Mouse (Mus musculus) forebrain, embryonic 15.5 days (tissue): Measurements from ENCODE around the gene Kpna7. TPM values are rescaled to one million over a fixed set of nuclear protein-coding genes. Genes with fewer than 3 reads are reported as not detected.

Experiments
- ATAC-seq: fragments of 200-750 bp; cut with Nextera tagmentation; replicated peaks from 2 replicates; pipeline ENCODE4 v1.8.0; 2017; ENCODE audit warnings: mild to moderate bottlenecking, moderate TSS enrichment, moderate library complexity
- H3K27ac ChIP-seq: fragments of 300-500 bp; sonication (generic); replicated peaks from 2 replicates; pipeline ENCODE4 v1.5.1; 2015; ENCODE audit warnings: mild to moderate bottlenecking, inconsistent platforms
- H3K27me3 ChIP-seq: fragments of 300-500 bp; sonication (generic); 2 replicates; pipeline ENCODE4 v1.6.1; 2015; ENCODE audit warnings: inconsistent platforms
- H3K36me3 ChIP-seq: fragments of 300-500 bp; sonication (generic); 2 replicates; pipeline ENCODE4 v1.6.1; 2015; ENCODE audit warnings: mild to moderate bottlenecking, inconsistent platforms
- H3K4me1 ChIP-seq: fragments of 300-500 bp; sonication (generic); 2 replicates; pipeline ENCODE4 v1.6.1; 2015; ENCODE audit warnings: inconsistent platforms
- H3K4me2 ChIP-seq: fragments of 300-500 bp; sonication (generic); replicated peaks from 2 replicates; pipeline ENCODE4 v1.6.1; 2015; ENCODE audit warnings: mild to moderate bottlenecking, inconsistent platforms
- H3K4me3 ChIP-seq: fragments of 300-500 bp; sonication (generic); 2 replicates; pipeline ENCODE4 v1.5.1; 2015; ENCODE audit warnings: mild to moderate bottlenecking, inconsistent platforms
- H3K9ac ChIP-seq: fragments of 300-500 bp; sonication (generic); replicated peaks from 2 replicates; pipeline ENCODE4 v1.6.1; 2015; ENCODE audit warnings: mild to moderate bottlenecking, inconsistent platforms
- H3K9me3 ChIP-seq: fragments of 300-500 bp; sonication (generic); 2 replicates; pipeline ENCODE4 v1.6.1; 2016; ENCODE audit warnings: inconsistent platforms
- WGBS: fragments of 180-500 bp; shearing (Covaris S2); methylation state at CpG from one replicate; pipeline ENCODE4 v1.1.7; 2015; ENCODE audit warnings: mixed read lengths; 5-methylcytosine and 5-hydroxymethylcytosine counted together
- polyA plus RNA-seq: library from polyadenylated mRNA; unstranded; fragments of >200 nt; fragmentation: Nextera tagmentation; extraction: Ambion mirVana; gene quantifications from 2 replicates; pipeline ENCODE4 v1.2.1, GENCODE M21; 2015

The Kpna7 gene
- polyA plus RNA-seq, 1 experiment from 2014 or later, result not detected

DNA sequence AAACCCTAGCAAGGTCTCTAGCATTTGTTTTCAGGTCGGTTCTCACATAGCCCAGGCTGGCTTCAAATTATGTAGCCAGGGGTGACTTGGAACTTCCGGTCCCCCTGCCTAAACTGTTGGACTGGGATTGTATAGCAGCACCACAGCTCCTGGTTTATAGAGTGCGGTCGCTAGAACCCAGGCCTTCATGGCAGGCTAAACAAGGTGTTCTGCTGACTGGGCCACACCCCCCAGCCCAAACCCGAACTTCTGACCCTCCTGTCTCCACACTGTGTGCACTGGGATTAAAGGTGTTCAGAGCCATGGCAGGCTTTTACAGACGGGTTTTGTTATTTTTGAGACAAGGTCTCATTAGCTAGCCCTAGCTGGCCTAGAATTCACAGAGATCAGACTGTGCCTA lies 104.7 kb downstream of the Kpna7 start:
- no peak for ATAC-seq
- Histone ChIP-seq H3K27ac (no peak overlapping the region), H3K27me3 (no peaks in the 10 kb centered on the region), H3K9me3 (no peaks in the 10 kb centered on the region), H3K4me2 (no peak overlapping the region), H3K9ac (no peak overlapping the region), H3K36me3 (no peaks in the 10 kb centered on the region), H3K4me3 (no peak overlapping the region), H3K4me1 (no peaks in the 10 kb centered on the region)
- WGBS, result 78% methylated on average over 6 of the region's 6 CpGs

DNA sequence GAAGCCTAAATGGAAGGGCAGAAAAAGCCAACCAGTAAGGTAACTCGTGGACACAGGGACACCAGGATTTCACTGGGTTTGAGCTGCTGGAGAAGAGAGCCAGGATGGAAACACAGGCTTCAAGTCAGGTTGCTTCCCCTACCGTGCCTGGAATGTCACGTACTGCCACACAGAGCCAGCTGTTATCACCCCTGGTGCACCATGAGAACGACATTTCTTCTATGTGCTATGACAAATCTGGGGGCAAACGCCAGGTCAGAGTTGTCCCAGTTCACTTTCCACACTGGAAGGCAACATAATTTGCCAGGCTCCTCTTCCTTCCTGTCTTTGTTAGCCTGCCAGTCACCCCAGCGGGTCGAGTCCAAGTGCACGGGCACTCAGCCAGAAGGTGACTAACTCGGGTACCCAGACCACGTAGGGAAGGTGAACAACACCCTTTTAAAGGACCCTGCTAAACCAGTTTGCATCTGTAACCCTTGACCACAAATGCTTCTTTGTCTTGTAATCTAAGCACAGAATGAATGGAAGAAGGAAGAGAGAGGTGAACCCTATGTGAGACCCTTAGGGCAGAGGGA lies 105.2 kb downstream of the Kpna7 start:
- no peaks in the 10 kb centered on the region for H3K4me1 ChIP-seq
- H3K27ac ChIP-seq, result no peak overlapping the region
- no peak overlapping the region for H3K4me3 ChIP-seq
- H3K4me2 ChIP-seq, result no peak overlapping the region
- no peaks in the 10 kb centered on the region for H3K9me3 ChIP-seq
- WGBS, result 67% methylated on average over 10 of the region's 10 CpGs
- ATAC-seq, result no peak
- no peaks in the 10 kb centered on the region for H3K27me3 ChIP-seq
- no peak overlapping the region for H3K9ac ChIP-seq
- H3K36me3 ChIP-seq, result no peaks in the 10 kb centered on the region

DNA sequence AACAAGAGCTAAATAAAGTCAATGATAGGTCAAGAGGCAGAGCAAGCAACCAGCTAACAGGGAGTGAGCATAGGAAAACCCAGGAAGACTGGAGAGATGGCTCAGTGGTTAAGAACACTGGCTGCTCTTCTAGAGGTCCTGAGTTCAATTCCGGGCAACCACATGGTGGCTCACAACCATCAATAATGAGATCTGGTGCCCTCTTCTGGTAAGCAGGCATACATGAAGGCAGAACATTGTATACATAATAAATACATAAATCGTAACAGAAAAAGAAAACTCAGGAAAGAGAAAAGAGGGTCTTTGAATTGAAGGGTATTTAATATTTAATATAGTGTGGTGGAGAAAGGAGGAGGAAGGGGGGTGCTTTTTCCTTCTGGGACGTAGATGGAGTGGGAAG lies 112.6 kb downstream of the Kpna7 start:
- 92% methylated on average over 3 of the region's 3 CpGs for WGBS
- Histone ChIP-seq H3K27ac (no peak overlapping the region), H3K4me1 (peaks cover 6% of the 10 kb centered on the region), H3K9me3 (no peaks in the 10 kb centered on the region), H3K27me3 (peaks cover 4% of the 10 kb centered on the region; the same call in 1 of the 2 replicates), H3K4me3 (no peak overlapping the region), H3K4me2 (no peak overlapping the region), H3K36me3 (no peaks in the 10 kb centered on the region), H3K9ac (no peak overlapping the region)
- no peak for ATAC-seq

DNA sequence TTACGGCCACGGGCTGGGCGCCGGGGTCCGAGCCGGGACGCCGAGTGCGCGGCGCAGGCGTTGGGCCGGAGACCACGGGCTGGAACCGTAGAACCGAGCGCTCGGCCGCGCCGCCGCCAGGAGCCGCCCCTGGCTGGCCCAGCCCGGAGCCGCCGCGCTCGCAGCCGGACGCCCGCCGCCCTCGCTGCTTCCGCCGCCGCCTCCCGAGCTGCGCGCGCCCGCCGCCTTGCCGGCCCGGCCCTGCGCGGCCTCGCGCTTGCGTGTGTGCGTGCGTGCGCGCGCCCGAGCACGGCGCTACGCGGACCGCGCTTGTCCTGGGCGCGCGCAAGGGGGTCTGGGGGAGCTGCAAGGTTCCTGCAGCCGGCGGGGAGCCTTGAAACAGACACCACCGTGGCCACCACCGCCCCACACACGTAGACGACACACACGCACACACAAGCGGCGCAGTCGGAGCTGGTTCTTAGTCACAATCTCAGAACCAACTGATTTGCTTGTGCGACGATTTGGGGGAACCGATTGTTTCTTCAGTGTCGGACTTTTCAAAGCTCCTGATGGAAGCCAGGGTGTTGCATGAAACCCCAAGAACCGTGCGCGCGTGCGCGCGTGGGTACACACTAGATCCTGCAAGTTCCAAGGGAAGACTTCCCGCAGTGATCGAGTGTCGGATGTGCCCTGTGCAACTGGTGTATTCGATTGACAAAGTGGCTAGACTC lies 118.0 kb downstream of the Kpna7 start, which contains the start of gene Smurf1:
Gene Smurf1, minus strand, starts transcription at position 209 of the 713 bp plus-strand sequence.
- WGBS, result under 1% methylated on average over 67 of the region's 89 CpGs
- peaks cover 4% of the 10 kb centered on the region; the same call in 1 of the 2 replicates for H3K27me3 ChIP-seq

DNA sequence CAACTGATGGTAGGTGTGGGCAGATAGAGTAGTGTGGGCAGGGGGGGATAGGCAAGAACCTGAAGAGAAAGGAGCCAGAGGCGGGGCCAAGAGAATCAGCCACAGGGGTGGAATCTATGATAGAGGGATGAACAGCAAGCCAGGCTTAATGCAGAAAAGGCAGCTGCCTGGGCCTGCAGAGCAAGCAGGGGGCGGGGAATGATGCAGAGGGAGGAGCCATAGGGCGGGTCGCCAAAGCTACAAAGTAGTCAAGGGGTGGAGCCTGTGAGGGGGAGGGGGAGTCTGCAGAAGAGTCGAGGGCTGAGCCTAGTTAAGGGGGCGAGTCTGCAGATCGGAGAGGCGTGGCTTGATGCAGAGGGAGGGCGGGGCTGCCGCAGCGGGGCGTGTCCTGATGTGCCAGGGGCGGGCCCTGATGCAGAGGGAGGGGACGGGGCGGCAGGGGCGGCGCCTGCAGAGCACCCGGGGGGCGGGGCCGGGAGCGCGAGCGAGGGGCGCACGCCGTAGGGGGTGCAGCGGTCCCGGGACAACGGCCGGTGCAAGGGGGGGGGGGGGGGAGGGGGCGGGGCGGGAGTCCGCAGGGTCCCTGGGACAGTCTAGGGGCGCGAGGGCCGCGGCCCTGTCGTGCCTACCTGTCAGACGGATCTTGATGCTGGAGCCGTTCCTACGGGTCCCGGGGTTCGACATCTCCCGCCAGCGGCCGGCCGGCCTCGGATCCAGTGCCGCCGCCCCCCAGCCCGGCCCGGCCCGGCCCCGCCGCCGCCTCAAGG lies 118.8 kb downstream of the Kpna7 start:
- H3K9ac ChIP-seq, result peak overlapping the region; percentile 94
- peaks cover 4% of the 10 kb centered on the region; the same call in 1 of the 2 replicates for H3K27me3 ChIP-seq
- H3K27ac ChIP-seq, result peak overlapping the region; percentile 88
- H3K4me2 ChIP-seq, result peak overlapping the region; percentile 71
- WGBS, result under 1% methylated on average over 14 of the region's 56 CpGs
- peaks cover 37% of the 10 kb centered on the region for H3K4me1 ChIP-seq
- no peaks in the 10 kb centered on the region for H3K9me3 ChIP-seq
- ATAC-seq, result peak; percentile 76
- peak overlapping the region; percentile 96 for H3K4me3 ChIP-seq
- no peaks in the 10 kb centered on the region for H3K36me3 ChIP-seq

More for the DNA sequence above, 118.0 kb downstream of the Kpna7 start, which contains the start of gene Smurf1:
- Histone ChIP-seq H3K36me3 (no peaks in the 10 kb centered on the region), H3K4me2 (peak within 1 kb of the TSS; percentile 71), H3K9me3 (no peaks in the 10 kb centered on the region), H3K9ac (peak within 1 kb of the TSS; percentile 94), H3K27ac (peak within 1 kb of the TSS; percentile 88), H3K4me1 (peaks cover 36% of the 10 kb centered on the region), H3K4me3 (peak within 1 kb of the TSS; percentile 96)
- ATAC-seq, result peak; percentile 70

DNA sequence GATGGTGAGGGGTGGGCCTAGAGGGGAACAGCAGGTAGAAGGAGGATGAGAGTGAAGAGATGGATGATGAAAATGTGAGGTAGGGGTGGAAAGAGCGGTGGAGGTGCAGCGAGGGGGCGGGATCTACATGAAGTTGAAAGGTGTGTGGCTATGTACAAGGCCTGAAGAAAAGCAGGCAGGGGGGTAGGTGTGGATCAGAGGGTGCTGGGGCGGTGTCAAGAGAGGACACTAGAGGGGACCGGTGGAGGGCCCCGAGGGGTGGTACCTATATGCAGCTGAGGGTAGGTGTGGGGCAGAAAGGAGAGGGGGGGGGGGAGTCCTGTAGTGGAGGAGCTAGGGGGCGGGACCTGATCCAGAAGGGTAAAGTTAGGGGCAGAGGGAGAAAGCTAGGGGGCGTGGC lies 119.4 kb downstream of the Kpna7 start:
- H3K9ac ChIP-seq, result no peak overlapping the region
- H3K4me1 ChIP-seq, result peaks cover 37% of the 10 kb centered on the region
- WGBS, result 24% methylated on average over 7 of the region's 8 CpGs

DNA sequence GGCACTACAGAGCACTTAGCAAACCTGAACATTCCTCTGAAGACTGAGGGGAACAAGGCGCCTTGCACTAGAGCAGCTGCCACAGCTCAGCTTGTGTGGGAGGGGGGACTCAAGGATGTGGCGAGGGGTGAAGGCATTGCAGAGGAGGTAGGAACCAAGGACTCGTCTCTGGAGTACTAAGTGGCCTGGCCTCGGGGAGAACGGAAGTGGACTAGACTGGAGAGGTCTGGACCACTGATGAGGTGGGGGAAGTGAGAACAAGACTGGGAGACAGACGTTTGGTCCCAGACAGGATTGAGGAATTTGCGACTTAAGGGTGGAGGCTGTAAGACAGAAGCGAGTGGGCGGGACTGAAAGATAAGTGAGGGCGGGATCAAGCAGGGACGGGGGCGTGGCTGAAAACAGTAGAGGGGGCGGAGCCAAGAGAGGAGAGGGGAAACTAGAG lies 120.0 kb downstream of the Kpna7 start:
- peak; percentile 17; the same call in 1 of the 2 replicates for ATAC-seq
- Histone ChIP-seq H3K9ac (no peak overlapping the region), H3K9me3 (no peaks in the 10 kb centered on the region), H3K4me3 (peak overlapping the region; percentile 96), H3K4me2 (peak overlapping the region; percentile 71), H3K27ac (peak overlapping the region; percentile 88), H3K36me3 (no peaks in the 10 kb centered on the region), H3K4me1 (peaks cover 37% of the 10 kb centered on the region), H3K27me3 (peaks cover 4% of the 10 kb centered on the region; the same call in 1 of the 2 replicates)
- WGBS, result 7% methylated on average over 13 of the region's 13 CpGs

More for the DNA sequence above, 119.4 kb downstream of the Kpna7 start:
- Histone ChIP-seq H3K4me3 (peak overlapping the region; percentile 96), H3K27me3 (peaks cover 4% of the 10 kb centered on the region; the same call in 1 of the 2 replicates), H3K9me3 (no peaks in the 10 kb centered on the region), H3K36me3 (no peaks in the 10 kb centered on the region), H3K27ac (peak overlapping the region; percentile 88; the same call in 1 of the 2 replicates), H3K4me2 (peak overlapping the region; percentile 71)
- ATAC-seq, result peak; percentile 70

DNA sequence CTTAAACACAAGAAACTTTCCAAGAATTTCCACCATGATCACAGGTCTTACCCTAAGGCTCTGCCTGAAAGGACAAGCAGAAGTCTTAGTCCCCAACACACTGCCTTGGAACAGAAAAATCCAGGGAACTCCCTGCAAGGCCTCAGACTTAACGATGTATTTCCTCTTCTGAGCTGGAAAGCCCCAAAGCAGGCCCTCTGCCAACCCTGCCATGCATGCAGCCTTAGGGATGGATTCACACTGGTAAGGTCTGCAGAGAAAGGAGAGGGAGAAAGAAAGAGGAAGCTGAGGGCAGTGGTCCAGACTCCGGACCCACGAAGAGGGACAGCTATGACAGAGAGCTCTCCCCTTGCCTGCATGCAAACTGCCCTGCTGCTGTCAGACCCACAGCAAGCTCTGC lies 120.4 kb downstream of the Kpna7 start:
- Histone ChIP-seq H3K27ac (peak overlapping the region; percentile 88), H3K27me3 (peaks cover 4% of the 10 kb centered on the region; the same call in 1 of the 2 replicates), H3K4me3 (peak overlapping the region; percentile 96), H3K9me3 (no peaks in the 10 kb centered on the region), H3K36me3 (no peaks in the 10 kb centered on the region), H3K4me2 (peak overlapping the region; percentile 71), H3K9ac (no peak overlapping the region), H3K4me1 (peaks cover 39% of the 10 kb centered on the region)
- WGBS, result 35% methylated on average over 3 of the region's 3 CpGs
- no peak for ATAC-seq

DNA sequence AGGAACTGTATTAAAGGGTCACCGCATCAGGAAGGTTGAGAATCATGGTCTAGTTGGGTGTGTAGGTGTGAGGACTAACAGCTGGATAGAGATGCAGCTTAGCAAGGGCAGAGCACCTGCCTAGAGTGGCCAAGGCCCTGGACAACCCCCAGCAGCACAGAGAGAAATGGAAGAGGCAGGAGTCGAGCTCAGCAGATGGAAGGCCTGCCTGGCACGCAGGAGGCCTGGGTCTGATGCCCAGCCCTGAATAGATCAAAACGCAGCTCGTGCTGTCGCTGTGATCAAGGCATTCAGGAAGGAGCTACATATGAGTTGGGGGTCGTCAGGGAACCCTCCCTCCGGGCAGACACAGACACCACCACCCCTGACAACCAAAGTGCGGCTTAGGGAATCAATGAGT lies 125.6 kb downstream of the Kpna7 start:
- Histone ChIP-seq H3K27ac (no peak overlapping the region), H3K27me3 (no peaks in the 10 kb centered on the region), H3K9ac (no peak overlapping the region), H3K4me3 (no peak overlapping the region), H3K36me3 (no peaks in the 10 kb centered on the region), H3K4me1 (peaks cover 28% of the 10 kb centered on the region), H3K4me2 (no peak overlapping the region), H3K9me3 (no peaks in the 10 kb centered on the region)
- no peak for ATAC-seq
- WGBS, result 88% methylated on average over 9 of the region's 9 CpGs

DNA sequence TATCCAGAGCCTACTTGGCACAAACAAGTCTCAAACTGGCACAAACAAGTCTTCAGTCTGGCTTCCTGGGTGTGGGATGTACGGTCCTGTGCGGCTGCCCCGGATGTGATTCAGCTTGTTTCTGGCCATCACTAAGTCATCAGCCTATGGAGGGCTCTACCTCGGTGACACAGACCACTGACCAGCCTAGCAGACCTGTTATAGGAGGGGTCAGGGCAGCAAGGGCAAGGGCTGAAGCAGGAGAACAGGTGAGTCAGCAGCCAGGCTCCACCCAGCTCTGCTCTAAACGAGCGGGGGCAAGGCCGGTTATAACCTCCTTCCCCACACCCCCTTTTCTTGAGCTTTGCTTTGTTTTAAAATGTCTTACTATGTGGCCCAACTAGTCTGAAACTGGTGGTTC lies 129.4 kb downstream of the Kpna7 start:
- ATAC-seq, result no peak
- H3K27me3 ChIP-seq, result no peaks in the 10 kb centered on the region
- no peaks in the 10 kb centered on the region for H3K36me3 ChIP-seq
- WGBS, result 86% methylated on average over 7 of the region's 7 CpGs
- no peak overlapping the region for H3K4me2 ChIP-seq
- H3K9ac ChIP-seq, result no peak overlapping the region
- H3K4me3 ChIP-seq, result no peak overlapping the region
- no peak overlapping the region for H3K27ac ChIP-seq
- H3K9me3 ChIP-seq, result no peaks in the 10 kb centered on the region
- H3K4me1 ChIP-seq, result peaks cover 19% of the 10 kb centered on the region; the same call in 1 of the 2 replicates

DNA sequence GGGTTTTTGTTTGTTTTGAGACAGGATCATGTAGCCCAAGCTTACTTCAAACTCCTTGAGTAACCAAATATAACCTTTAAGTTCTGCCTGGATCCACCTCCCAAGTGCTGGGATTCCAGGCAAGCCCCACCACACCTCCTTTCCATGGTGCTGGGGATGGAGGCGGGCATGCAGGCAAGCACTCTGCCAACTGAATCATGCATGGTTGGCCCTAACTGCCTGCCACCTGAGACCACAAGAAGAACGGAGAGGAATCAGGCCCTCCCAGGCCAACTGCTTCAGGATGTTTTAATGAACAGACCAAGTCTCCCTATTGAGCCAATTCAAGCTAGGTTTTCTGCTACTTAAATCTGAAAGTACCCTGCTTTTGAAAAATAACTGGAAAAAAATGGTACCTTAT lies 131.2 kb downstream of the Kpna7 start:
- WGBS, result 75% methylated on average over 2 of the region's 2 CpGs
- Histone ChIP-seq H3K36me3 (no peaks in the 10 kb centered on the region), H3K27ac (no peak overlapping the region), H3K9ac (no peak overlapping the region), H3K27me3 (no peaks in the 10 kb centered on the region), H3K4me3 (no peak overlapping the region), H3K4me2 (no peak overlapping the region), H3K9me3 (no peaks in the 10 kb centered on the region), H3K4me1 (peaks cover 23% of the 10 kb centered on the region)
- ATAC-seq, result no peak
